Mouse (Mus musculus) forebrain, embryonic 15.5 days (tissue): ENCODE data around the gene Map10. TPM values are rescaled to one million over a fixed set of nuclear protein-coding genes. Genes with fewer than 3 reads are reported as not detected.

Experiments used
- ATAC-seq: fragments of 200-750 bp; cut with Nextera tagmentation; replicated peaks from 2 replicates; pipeline ENCODE4 v1.8.0; 2017; ENCODE audit warnings: mild to moderate bottlenecking, moderate TSS enrichment, moderate library complexity
- H3K27ac ChIP-seq: fragments of 300-500 bp; sonication (generic); replicated peaks from 2 replicates; pipeline ENCODE4 v1.5.1; 2015; ENCODE audit warnings: mild to moderate bottlenecking, inconsistent platforms
- H3K27me3 ChIP-seq: fragments of 300-500 bp; sonication (generic); 2 replicates; pipeline ENCODE4 v1.6.1; 2015; ENCODE audit warnings: inconsistent platforms
- H3K36me3 ChIP-seq: fragments of 300-500 bp; sonication (generic); 2 replicates; pipeline ENCODE4 v1.6.1; 2015; ENCODE audit warnings: mild to moderate bottlenecking, inconsistent platforms
- H3K4me1 ChIP-seq: fragments of 300-500 bp; sonication (generic); 2 replicates; pipeline ENCODE4 v1.6.1; 2015; ENCODE audit warnings: inconsistent platforms
- H3K4me2 ChIP-seq: fragments of 300-500 bp; sonication (generic); replicated peaks from 2 replicates; pipeline ENCODE4 v1.6.1; 2015; ENCODE audit warnings: mild to moderate bottlenecking, inconsistent platforms
- H3K4me3 ChIP-seq: fragments of 300-500 bp; sonication (generic); 2 replicates; pipeline ENCODE4 v1.5.1; 2015; ENCODE audit warnings: mild to moderate bottlenecking, inconsistent platforms
- H3K9ac ChIP-seq: fragments of 300-500 bp; sonication (generic); replicated peaks from 2 replicates; pipeline ENCODE4 v1.6.1; 2015; ENCODE audit warnings: mild to moderate bottlenecking, inconsistent platforms
- H3K9me3 ChIP-seq: fragments of 300-500 bp; sonication (generic); 2 replicates; pipeline ENCODE4 v1.6.1; 2016; ENCODE audit warnings: inconsistent platforms
- WGBS: fragments of 180-500 bp; shearing (Covaris S2); methylation state at CpG from one replicate; pipeline ENCODE4 v1.1.7; 2015; ENCODE audit warnings: mixed read lengths; 5-methylcytosine and 5-hydroxymethylcytosine counted together
- polyA plus RNA-seq: library from polyadenylated mRNA; unstranded; fragments of >200 nt; fragmentation: Nextera tagmentation; extraction: Ambion mirVana; gene quantifications from 2 replicates; pipeline ENCODE4 v1.2.1, GENCODE M21; 2015

The Map10 gene
- polyA plus RNA-seq, 1 experiment from 2014 or later = 11.5 TPM

GRCm38 (mm10) chr8:125658508-125658907 is 11.1 kb upstream of the Map10 start:
- no peaks in the 10 kb centered on the region for H3K27me3 ChIP-seq
- H3K9ac ChIP-seq = no peak overlapping the region
- H3K9me3 ChIP-seq = no peaks in the 10 kb centered on the region
- WGBS = 23% methylated on average over 5 of the region's 5 CpGs
- no peak overlapping the region for H3K4me3 ChIP-seq
- ATAC-seq = peak; percentile 73; the same call in 1 of the 2 replicates
- H3K4me2 ChIP-seq = no peak overlapping the region
- H3K36me3 ChIP-seq = no peaks in the 10 kb centered on the region
- H3K4me1 ChIP-seq = peaks cover 12% of the 10 kb centered on the region
- H3K27ac ChIP-seq = no peak overlapping the region

- peaks cover 12% of the 10 kb centered on the region for H3K4me1 ChIP-seq
- no peak overlapping the region for H3K27ac ChIP-seq
- peak; percentile 74 for ATAC-seq
- H3K4me3 ChIP-seq = no peak overlapping the region
- no peak overlapping the region for H3K4me2 ChIP-seq
- no peaks in the 10 kb centered on the region for H3K9me3 ChIP-seq
- no peak overlapping the region for H3K9ac ChIP-seq
- 46% methylated on average over 4 of the region's 4 CpGs for WGBS
- H3K36me3 ChIP-seq = no peaks in the 10 kb centered on the region
- no peaks in the 10 kb centered on the region for H3K27me3 ChIP-seq
Measured at GRCm38 (mm10) chr8:125658926-125659325, 10.7 kb upstream of the Map10 start.

- Histone ChIP-seq H3K36me3 (no peaks in the 10 kb centered on the region), H3K9ac (no peak overlapping the region), H3K4me1 (peaks cover 15% of the 10 kb centered on the region), H3K4me3 (no peak overlapping the region), H3K27ac (no peak overlapping the region), H3K4me2 (no peak overlapping the region), H3K9me3 (no peaks in the 10 kb centered on the region), H3K27me3 (no peaks in the 10 kb centered on the region)
- ATAC-seq = no peak
- WGBS = 90% methylated on average over 6 of the region's 6 CpGs
Measured at GRCm38 (mm10) chr8:125660397-125660796, 9.2 kb upstream of the Map10 start.

GRCm38 (mm10) chr8:125661958-125662668 is 7.5 kb upstream of the Map10 start:
- Histone ChIP-seq H3K27ac (no peak overlapping the region), H3K9me3 (no peaks in the 10 kb centered on the region), H3K27me3 (no peaks in the 10 kb centered on the region), H3K4me1 (peaks cover 25% of the 10 kb centered on the region), H3K4me2 (no peak overlapping the region), H3K36me3 (no peaks in the 10 kb centered on the region), H3K4me3 (no peak overlapping the region), H3K9ac (no peak overlapping the region)
- 92% methylated on average over 13 of the region's 13 CpGs for WGBS
- no peak for ATAC-seq

DNA sequence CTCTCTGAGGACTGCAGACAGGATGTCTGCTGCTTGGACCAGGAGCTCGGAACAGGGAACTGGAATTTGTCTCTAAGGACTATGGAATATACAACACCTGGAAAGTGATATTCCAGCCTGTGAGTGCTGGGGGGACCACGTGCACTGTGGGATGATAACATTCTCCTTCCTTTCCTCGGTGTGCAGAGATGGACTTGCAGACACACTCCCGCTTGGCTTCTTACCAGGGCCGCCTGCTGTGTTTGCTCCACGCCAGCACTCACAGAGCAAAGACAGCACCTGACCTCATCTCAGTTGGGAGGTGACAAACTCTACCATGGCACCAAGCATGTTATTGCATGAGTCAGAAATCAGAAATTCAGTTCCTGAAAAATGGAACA is 7.0 kb upstream of the Map10 start:
- no peak overlapping the region for H3K4me2 ChIP-seq
- ATAC-seq = no peak
- no peaks in the 10 kb centered on the region for H3K27me3 ChIP-seq
- no peak overlapping the region for H3K9ac ChIP-seq
- no peaks in the 10 kb centered on the region for H3K36me3 ChIP-seq
- H3K4me1 ChIP-seq = peaks cover 25% of the 10 kb centered on the region
- no peak overlapping the region for H3K27ac ChIP-seq
- 72% methylated on average over 6 of the region's 6 CpGs for WGBS
- no peak overlapping the region for H3K4me3 ChIP-seq
- H3K9me3 ChIP-seq = no peaks in the 10 kb centered on the region

- no peak overlapping the region for H3K4me2 ChIP-seq
- no peaks in the 10 kb centered on the region for H3K27me3 ChIP-seq
- H3K9ac ChIP-seq = no peak overlapping the region
- no peaks in the 10 kb centered on the region for H3K36me3 ChIP-seq
- ATAC-seq = no peak
- peaks cover 22% of the 10 kb centered on the region for H3K4me1 ChIP-seq
- H3K9me3 ChIP-seq = 0 out of 2 replicates have a peak, but pooled peaks cover under 1% of the 10 kb centered on the region
- H3K4me3 ChIP-seq = no peak overlapping the region
- no peak overlapping the region for H3K27ac ChIP-seq
- 48% methylated on average over 8 of the region's 8 CpGs for whole genome bisulfite sequencing
Measured at GRCm38 (mm10) chr8:125665183-125665875, 4.3 kb upstream of the Map10 start.

DNA sequence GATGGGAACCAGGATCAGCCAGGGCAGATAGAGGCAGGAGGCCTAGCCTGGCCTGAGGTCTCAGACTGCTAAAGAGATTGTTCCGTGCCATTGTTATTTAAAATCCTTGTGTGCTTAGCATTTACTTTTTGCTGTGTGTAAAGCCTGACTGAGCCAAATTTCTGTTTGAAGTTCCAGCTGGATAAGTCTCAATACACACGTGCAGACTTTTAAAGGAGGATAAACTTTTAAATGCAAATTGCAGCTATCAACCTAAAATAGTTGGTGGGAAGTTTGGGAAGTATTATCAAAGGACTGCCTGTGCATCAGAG is 3.8 kb upstream of the Map10 start:
- H3K9ac ChIP-seq = no peak overlapping the region
- H3K4me1 ChIP-seq = peaks cover 23% of the 10 kb centered on the region
- 17% methylated on average over 2 of the region's 2 CpGs for WGBS
- no peak for ATAC-seq
- H3K4me2 ChIP-seq = no peak overlapping the region
- no peaks in the 10 kb centered on the region for H3K27me3 ChIP-seq
- H3K4me3 ChIP-seq = no peak overlapping the region
- peaks cover 5% of the 10 kb centered on the region; the same call in 1 of the 2 replicates for H3K9me3 ChIP-seq
- no peaks in the 10 kb centered on the region for H3K36me3 ChIP-seq
- H3K27ac ChIP-seq = no peak overlapping the region

- no peaks in the 10 kb centered on the region for H3K27me3 ChIP-seq
- peaks cover 23% of the 10 kb centered on the region for H3K4me1 ChIP-seq
- no peak for ATAC-seq
- 0 out of 2 replicates have a peak, but pooled peaks cover under 1% of the 10 kb centered on the region for H3K36me3 ChIP-seq
- H3K4me3 ChIP-seq = no peak overlapping the region
- no peak overlapping the region for H3K9ac ChIP-seq
- peaks cover 9% of the 10 kb centered on the region for H3K9me3 ChIP-seq
- 29% methylated on average over 5 of the region's 5 CpGs for WGBS
- no peak overlapping the region for H3K4me2 ChIP-seq
- H3K27ac ChIP-seq = no peak overlapping the region
Measured at GRCm38 (mm10) chr8:125666201-125666600, 3.4 kb upstream of the Map10 start.

- Histone ChIP-seq H3K4me3 (no peak overlapping the region), H3K27me3 (no peaks in the 10 kb centered on the region), H3K9ac (no peak overlapping the region), H3K4me1 (peaks cover 23% of the 10 kb centered on the region), H3K36me3 (0 out of 2 replicates have a peak, but pooled peaks cover 3% of the 10 kb centered on the region), H3K27ac (no peak overlapping the region), H3K4me2 (no peak overlapping the region), H3K9me3 (peaks cover 20% of the 10 kb centered on the region)
- no peak for ATAC-seq
- WGBS = 88% methylated on average over 2 of the region's 2 CpGs
Measured at GRCm38 (mm10) chr8:125667248-125667647, 2.4 kb upstream of the Map10 start.

- peak; percentile 30; the same call in 1 of the 2 replicates for ATAC-seq
- peak overlapping the region; percentile 64; the same call in 1 of the 2 replicates for H3K27ac ChIP-seq
- WGBS = 79% methylated on average over 14 of the region's 14 CpGs
Measured at GRCm38 (mm10) chr8:125669159-125669699, 389 bp upstream of the Map10 start.

GRCm38 (mm10) chr8:125670420-125670819 is 802 bp downstream of the Map10 start:
- Histone ChIP-seq H3K36me3 (0 out of 2 replicates have a peak, but pooled peaks cover 3% of the 10 kb centered on the region), H3K27me3 (no peaks in the 10 kb centered on the region), H3K4me1 (peaks cover 20% of the 10 kb centered on the region), H3K9ac (no peak overlapping the region), H3K9me3 (peaks cover 22% of the 10 kb centered on the region), H3K4me3 (peak overlapping the region; percentile 55), H3K4me2 (peak overlapping the region; percentile 93), H3K27ac (no peak overlapping the region)
- 95% methylated on average over 6 of the region's 6 CpGs for WGBS
- peak; percentile 23 for ATAC-seq

More at GRCm38 (mm10) chr8:125669159-125669699, 389 bp upstream of the Map10 start:
- H3K4me3 ChIP-seq = peak overlapping the region; percentile 55
- H3K9ac ChIP-seq = no peak overlapping the region
- peak overlapping the region; percentile 93 for H3K4me2 ChIP-seq
- H3K27me3 ChIP-seq = no peaks in the 10 kb centered on the region
- peaks cover 22% of the 10 kb centered on the region for H3K9me3 ChIP-seq
- H3K4me1 ChIP-seq = peaks cover 23% of the 10 kb centered on the region
- H3K36me3 ChIP-seq = 0 out of 2 replicates have a peak, but pooled peaks cover 3% of the 10 kb centered on the region

DNA sequence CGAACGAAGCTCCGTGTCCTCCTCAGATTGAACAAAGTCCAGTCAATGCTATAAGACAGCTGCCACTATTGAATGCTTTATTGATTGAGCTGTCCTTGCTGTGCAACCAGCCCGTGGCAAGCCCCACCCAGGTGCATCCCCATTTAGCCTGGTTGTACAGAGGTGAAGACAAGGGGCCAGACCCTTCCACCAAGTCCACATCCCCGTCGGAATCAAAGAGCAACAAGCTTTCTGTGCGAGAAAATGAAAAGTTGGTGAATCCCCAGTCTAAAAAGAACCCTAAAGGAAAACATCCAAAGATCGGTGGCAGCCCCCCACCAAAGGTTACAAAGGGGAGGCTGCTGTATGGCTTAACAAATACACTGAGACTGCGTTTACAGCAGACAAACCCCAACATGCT is 1.3 kb downstream of the Map10 start:
- H3K4me3 ChIP-seq = no peak overlapping the region
- H3K27ac ChIP-seq = no peak overlapping the region
- no peak overlapping the region for H3K4me2 ChIP-seq
- peaks cover 15% of the 10 kb centered on the region for H3K4me1 ChIP-seq
- no peak for ATAC-seq
- peaks cover 22% of the 10 kb centered on the region for H3K9me3 ChIP-seq
- 98% methylated on average over 9 of the region's 9 CpGs for WGBS
- 0 out of 2 replicates have a peak, but pooled peaks cover 3% of the 10 kb centered on the region for H3K36me3 ChIP-seq
- no peak overlapping the region for H3K9ac ChIP-seq
- H3K27me3 ChIP-seq = no peaks in the 10 kb centered on the region
